Mouse (Mus musculus) stomach, embryonic 16.5 days (tissue): ENCODE results near the gene Pitpnm2. TPM values are rescaled to one million over a fixed set of nuclear protein-coding genes. Genes with fewer than 3 reads are reported as not detected.

Source experiments
- ATAC-seq: fragments of 200-750 bp; cut with Nextera tagmentation; 2 replicates; pipeline ENCODE4 v1.8.0; 2017; ENCODE audit warnings: moderate number of reproducible peaks, moderate TSS enrichment; ENCODE audit not compliant: insufficient read depth, low FRiP score
- H3K27ac ChIP-seq: fragments of 300-500 bp; sonication (generic); 2 replicates; pipeline ENCODE4 v1.5.1; 2014; ENCODE audit warnings: low read length
- H3K27me3 ChIP-seq: fragments of 300-500 bp; sonication (generic); 2 replicates; pipeline ENCODE4 v1.6.1; 2014; ENCODE audit warnings: low read length, control low read depth, mixed read lengths; ENCODE audit not compliant: control insufficient read depth, insufficient read depth
- H3K36me3 ChIP-seq: fragments of 300-500 bp; sonication (generic); 2 replicates; pipeline ENCODE4 v1.6.1; 2014; ENCODE audit warnings: low read length; ENCODE audit not compliant: control insufficient read depth, insufficient read depth
- H3K4me1 ChIP-seq: fragments of 300-500 bp; sonication (generic); 2 replicates; pipeline ENCODE4 v1.6.1; 2014; ENCODE audit warnings: low read length, control low read depth, mixed read lengths; ENCODE audit not compliant: control insufficient read depth, insufficient read depth
- H3K4me2 ChIP-seq: fragments of 300-500 bp; sonication (generic); 2 replicates; pipeline ENCODE4 v1.6.1; 2014; ENCODE audit warnings: low read depth, low read length, mixed read lengths
- H3K4me3 ChIP-seq: fragments of 300-500 bp; sonication (generic); replicated peaks from 2 replicates; pipeline ENCODE4 v1.5.1; 2014; ENCODE audit warnings: mild to moderate bottlenecking, low read length
- H3K9ac ChIP-seq: fragments of 300-500 bp; sonication (generic); 2 replicates; pipeline ENCODE4 v1.6.1; 2014; ENCODE audit warnings: low read length
- H3K9me3 ChIP-seq: fragments of 300-500 bp; sonication (generic); replicated peaks from 2 replicates; pipeline ENCODE4 v1.6.1; 2016; ENCODE audit warnings: low read length, control low read depth; ENCODE audit not compliant: control insufficient read depth
- WGBS: fragments of 180-500 bp; shearing (Covaris S2); extraction: QIAGEN DNeasy Blood & Tissue Kit; methylation state at CpG from one replicate; pipeline ENCODE4 v1.1.7; 2014; 5-methylcytosine and 5-hydroxymethylcytosine counted together
- polyA plus RNA-seq: library from polyadenylated mRNA; unstranded; fragments of >200 nt; fragmentation: Nextera tagmentation; extraction: Ambion mirVana; gene quantifications from 2 replicates; pipeline ENCODE4 v1.2.1, GENCODE M21; 2015

Pitpnm2 gene
- polyA plus RNA-seq, 1 experiment from 2014 or later, result 2.4 TPM

DNA sequence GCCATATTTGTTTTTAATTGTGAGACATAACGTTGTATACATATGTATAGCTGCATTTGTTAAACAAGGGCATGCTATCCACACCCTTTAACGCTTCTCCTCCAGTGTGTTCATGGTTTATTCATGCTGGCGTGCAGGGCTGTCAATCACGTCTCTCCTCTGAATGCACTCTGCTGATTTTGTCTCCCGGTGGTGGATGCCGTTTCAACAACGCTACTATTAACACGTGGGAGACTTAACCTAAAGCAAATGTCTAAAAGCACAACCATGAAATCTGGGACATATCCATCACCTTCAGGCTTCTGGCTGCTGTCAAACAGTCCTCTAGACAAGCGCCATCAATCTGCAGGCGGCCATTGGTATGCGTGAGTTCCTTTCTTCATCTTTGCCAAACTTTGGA lies 20.1 kb upstream of the Pitpnm2 start:
- no peak overlapping the region for H3K4me2 ChIP-seq
- no peak overlapping the region for H3K9ac ChIP-seq
- no peak overlapping the region for H3K27ac ChIP-seq
- no peaks in the 10 kb centered on the region for H3K9me3 ChIP-seq
- H3K4me3 ChIP-seq, result no peak overlapping the region
- H3K4me1 ChIP-seq, result no peaks in the 10 kb centered on the region
- WGBS, result 81% methylated on average over 11 of the region's 11 CpGs
- no peaks in the 10 kb centered on the region for H3K27me3 ChIP-seq
- H3K36me3 ChIP-seq, result peaks cover 6% of the 10 kb centered on the region; the same call in 1 of the 2 replicates
- no peak for ATAC-seq

GRCm38 (mm10) chr5:124267652-124268051 lies 18.1 kb upstream of the Pitpnm2 start:
- no peaks in the 10 kb centered on the region for H3K9me3 ChIP-seq
- 77% methylated on average over 6 of the region's 6 CpGs for WGBS
- no peak overlapping the region for H3K27ac ChIP-seq
- ATAC-seq, result no peak
- no peaks in the 10 kb centered on the region for H3K27me3 ChIP-seq
- no peak overlapping the region for H3K9ac ChIP-seq
- no peak overlapping the region for H3K4me2 ChIP-seq
- H3K4me1 ChIP-seq, result no peaks in the 10 kb centered on the region
- H3K4me3 ChIP-seq, result no peak overlapping the region
- H3K36me3 ChIP-seq, result peaks cover 6% of the 10 kb centered on the region; the same call in 1 of the 2 replicates

DNA sequence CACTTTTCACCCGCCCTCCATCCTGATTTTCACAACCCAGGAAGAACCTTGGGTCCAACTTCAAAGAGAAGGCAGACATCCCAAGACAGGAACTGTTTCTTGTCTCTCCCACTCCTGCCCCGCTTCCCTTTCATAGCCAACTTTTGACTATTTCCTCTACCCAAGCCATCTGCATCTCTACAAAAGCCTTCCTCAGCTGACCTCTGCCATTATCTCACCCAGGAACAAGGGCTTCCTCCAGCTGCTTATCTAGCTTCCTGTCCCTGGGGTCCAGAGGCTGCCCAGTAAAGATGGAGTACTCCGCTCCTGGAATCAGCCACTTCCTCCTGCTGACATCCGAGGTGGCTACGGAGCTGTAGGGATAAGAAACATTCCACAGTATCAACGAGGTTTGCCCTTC lies 17.3 kb upstream of the Pitpnm2 start:
- H3K9me3 ChIP-seq, result no peaks in the 10 kb centered on the region
- no peak for ATAC-seq
- 0 out of 2 replicates have a peak, but pooled peaks cover 4% of the 10 kb centered on the region for H3K4me1 ChIP-seq
- no peak overlapping the region for H3K9ac ChIP-seq
- H3K4me2 ChIP-seq, result no peak overlapping the region
- H3K27ac ChIP-seq, result no peak overlapping the region
- peaks cover 6% of the 10 kb centered on the region; the same call in 1 of the 2 replicates for H3K36me3 ChIP-seq
- no peaks in the 10 kb centered on the region for H3K27me3 ChIP-seq
- H3K4me3 ChIP-seq, result no peak overlapping the region
- WGBS, result 76% methylated on average over 6 of the region's 6 CpGs

- Histone ChIP-seq H3K36me3 (0 out of 2 replicates have a peak, but pooled peaks cover 3% of the 10 kb centered on the region), H3K4me1 (0 out of 2 replicates have a peak, but pooled peaks cover 4% of the 10 kb centered on the region), H3K4me2 (peak overlapping the region; percentile 3; the same call in 1 of the 2 replicates), H3K27me3 (no peaks in the 10 kb centered on the region), H3K4me3 (no peak overlapping the region), H3K9me3 (no peaks in the 10 kb centered on the region), H3K9ac (peak overlapping the region; percentile 23; the same call in 1 of the 2 replicates), H3K27ac (peak overlapping the region; percentile 87)
- ATAC-seq, result peak; percentile 53; the same call in 1 of the 2 replicates
- 53% methylated on average over 4 of the region's 4 CpGs for WGBS
These were observed 13.7 kb upstream of the Pitpnm2 start for GRCm38 (mm10) chr5:124263246-124263645.

DNA sequence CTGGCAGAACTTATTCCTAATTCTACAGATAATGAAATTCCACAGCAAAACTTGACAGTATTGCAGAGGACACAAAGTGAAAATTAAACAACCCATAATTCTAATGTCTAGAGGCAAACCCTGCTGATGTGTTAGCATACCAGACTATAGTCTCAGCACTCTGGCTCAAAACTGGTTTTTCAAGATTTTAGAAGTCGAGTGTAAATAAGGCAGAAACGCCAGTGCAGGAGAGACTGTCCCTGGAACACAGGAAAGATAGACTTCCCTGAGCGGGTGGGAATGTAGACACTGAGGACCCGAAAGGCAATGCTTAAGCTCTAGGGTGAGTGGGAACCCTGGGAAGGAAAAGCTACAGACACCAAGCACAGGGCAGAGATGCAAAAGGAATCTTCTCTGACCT lies 12.5 kb upstream of the Pitpnm2 start:
- peak overlapping the region; percentile 87 for H3K27ac ChIP-seq
- peak; percentile 74; the same call in 1 of the 2 replicates for ATAC-seq
- 0 out of 2 replicates have a peak, but pooled peaks cover 4% of the 10 kb centered on the region for H3K4me1 ChIP-seq
- 0 out of 2 replicates have a peak, but pooled peaks cover 3% of the 10 kb centered on the region for H3K36me3 ChIP-seq
- WGBS, result 62% methylated on average over 4 of the region's 4 CpGs
- peak overlapping the region; percentile 1; the same call in 1 of the 2 replicates for H3K4me2 ChIP-seq
- H3K9ac ChIP-seq, result peak overlapping the region; percentile 41; the same call in 1 of the 2 replicates
- no peaks in the 10 kb centered on the region for H3K27me3 ChIP-seq
- no peak overlapping the region for H3K4me3 ChIP-seq
- no peaks in the 10 kb centered on the region for H3K9me3 ChIP-seq

- Histone ChIP-seq H3K27ac (no peak overlapping the region), H3K9me3 (no peaks in the 10 kb centered on the region), H3K36me3 (no peaks in the 10 kb centered on the region), H3K9ac (no peak overlapping the region), H3K4me1 (0 out of 2 replicates have a peak, but pooled peaks cover 4% of the 10 kb centered on the region), H3K27me3 (no peaks in the 10 kb centered on the region), H3K4me3 (no peak overlapping the region), H3K4me2 (no peak overlapping the region)
- ATAC-seq, result no peak
- 44% methylated on average over 2 of the region's 2 CpGs for WGBS
These were observed 9.6 kb upstream of the Pitpnm2 start for GRCm38 (mm10) chr5:124259133-124259532.

- Histone ChIP-seq H3K27me3 (no peaks in the 10 kb centered on the region), H3K4me1 (0 out of 2 replicates have a peak, but pooled peaks cover 4% of the 10 kb centered on the region), H3K36me3 (no peaks in the 10 kb centered on the region), H3K27ac (no peak overlapping the region), H3K9ac (no peak overlapping the region), H3K9me3 (no peaks in the 10 kb centered on the region), H3K4me3 (no peak overlapping the region), H3K4me2 (no peak overlapping the region)
- no peak for ATAC-seq
- WGBS, result 97% methylated on average over 1 of the region's 1 CpGs
These were observed 8.5 kb upstream of the Pitpnm2 start for GRCm38 (mm10) chr5:124258026-124258425.

DNA sequence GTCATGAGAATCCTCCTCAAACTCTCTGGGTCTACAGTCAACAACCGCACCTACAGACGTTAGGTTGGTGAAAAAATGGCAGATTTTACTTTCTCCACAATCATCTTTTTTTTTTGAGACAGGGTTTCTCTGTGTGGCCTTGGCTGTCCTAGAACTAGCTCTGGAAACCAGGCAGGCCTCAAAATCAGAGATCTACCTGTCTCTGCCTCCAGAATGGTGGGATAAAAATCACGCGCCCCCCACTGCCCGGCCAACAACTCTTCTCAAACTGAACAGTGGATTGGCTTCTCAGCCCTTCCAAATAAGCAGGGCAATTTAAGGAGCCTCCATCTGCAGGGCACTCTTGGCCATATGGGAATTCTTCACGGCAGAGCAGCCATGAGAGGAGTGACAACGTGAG lies 5.6 kb upstream of the Pitpnm2 start:
- Histone ChIP-seq H3K9me3 (no peaks in the 10 kb centered on the region), H3K4me3 (no peak overlapping the region), H3K4me1 (no peaks in the 10 kb centered on the region), H3K4me2 (no peak overlapping the region), H3K36me3 (no peaks in the 10 kb centered on the region), H3K9ac (no peak overlapping the region), H3K27me3 (no peaks in the 10 kb centered on the region), H3K27ac (no peak overlapping the region)
- 95% methylated on average over 7 of the region's 7 CpGs for WGBS
- no peak for ATAC-seq

DNA sequence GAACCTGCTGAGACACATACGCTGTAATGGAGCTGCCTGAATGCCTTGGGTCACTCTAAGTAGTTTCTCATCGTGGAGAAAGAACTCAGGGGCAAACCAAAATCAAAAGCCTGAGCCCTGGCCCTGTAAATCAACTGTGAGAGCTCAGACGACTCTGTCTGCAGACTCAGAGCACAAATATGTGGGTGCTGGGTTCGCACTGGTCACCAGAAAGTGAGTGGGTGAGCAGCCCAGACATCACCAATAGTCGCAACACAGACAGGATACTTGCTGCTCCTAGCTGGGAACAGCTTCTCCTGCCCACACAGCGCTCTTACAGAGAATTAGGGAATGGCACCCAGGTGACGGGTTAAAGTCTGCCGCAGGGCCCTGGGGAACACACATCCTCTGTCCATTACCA lies 4.0 kb upstream of the Pitpnm2 start:
- 83% methylated on average over 8 of the region's 8 CpGs for WGBS
- Histone ChIP-seq H3K27ac (no peak overlapping the region), H3K4me1 (peaks cover 3% of the 10 kb centered on the region), H3K27me3 (no peaks in the 10 kb centered on the region), H3K9ac (no peak overlapping the region), H3K9me3 (no peaks in the 10 kb centered on the region), H3K4me3 (no peak overlapping the region), H3K4me2 (no peak overlapping the region), H3K36me3 (no peaks in the 10 kb centered on the region)
- ATAC-seq, result no peak
